Mouse (Mus musculus): ENCODE measurements at regions not wholly inside any gene's neighbourhood (a gene's known extent, or its start where the extent isn't known, plus 50 kb on each side); places are given as distances from the start of the nearest gene placed in this dataset.

GRCm38 (mm10) chr3:130887540-130888312, 157.5 kb upstream of the Rpl34 start:
- DNase-seq (ENCODE audit: low read depth, low spot score), result peak; percentile 88

DNA sequence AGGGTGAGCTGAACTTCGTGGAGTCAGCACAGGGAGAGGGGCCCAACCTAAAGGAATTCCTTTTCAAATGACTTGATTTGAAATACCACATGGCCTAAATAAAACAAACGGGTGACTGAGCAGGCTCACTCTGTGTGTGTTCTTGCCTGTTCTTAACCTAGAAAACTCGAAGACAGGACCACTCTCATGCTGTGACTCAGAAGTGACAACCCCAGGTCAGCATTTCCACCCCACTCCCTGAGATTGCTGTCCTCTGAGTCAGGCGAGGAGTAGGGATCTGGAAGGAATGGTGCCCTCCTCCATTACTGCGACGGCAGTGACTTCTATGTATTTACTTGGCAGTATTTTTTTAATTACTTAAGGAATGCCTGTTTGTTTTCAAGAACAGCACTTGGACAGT, 155.8 kb upstream of the Rpl34 start:
- no peak for DNase-seq (ENCODE audit: low read depth, low spot score)

DNA sequence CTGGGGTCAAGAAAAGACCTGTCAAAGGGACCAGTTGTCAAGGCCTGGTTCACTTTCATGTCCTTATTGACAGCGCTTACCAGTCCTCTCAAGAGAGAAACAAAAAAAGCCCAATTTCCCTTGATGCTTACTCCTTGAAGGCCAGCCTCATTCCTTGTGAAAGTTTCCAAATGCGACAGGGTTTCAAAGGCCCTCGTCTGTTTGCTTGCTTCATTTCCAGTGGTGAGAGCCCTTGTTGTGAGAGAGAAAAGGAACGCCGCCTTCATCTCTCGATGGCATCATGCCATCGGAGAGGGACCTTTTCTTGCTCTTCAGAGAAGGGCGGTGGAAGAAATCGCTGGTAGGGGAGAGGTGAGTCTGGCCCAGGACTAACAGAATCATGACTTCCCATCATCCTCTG, 154.2 kb upstream of the Rpl34 start:
- DNase-seq (ENCODE audit: low read depth, low spot score), result no peak

DNA sequence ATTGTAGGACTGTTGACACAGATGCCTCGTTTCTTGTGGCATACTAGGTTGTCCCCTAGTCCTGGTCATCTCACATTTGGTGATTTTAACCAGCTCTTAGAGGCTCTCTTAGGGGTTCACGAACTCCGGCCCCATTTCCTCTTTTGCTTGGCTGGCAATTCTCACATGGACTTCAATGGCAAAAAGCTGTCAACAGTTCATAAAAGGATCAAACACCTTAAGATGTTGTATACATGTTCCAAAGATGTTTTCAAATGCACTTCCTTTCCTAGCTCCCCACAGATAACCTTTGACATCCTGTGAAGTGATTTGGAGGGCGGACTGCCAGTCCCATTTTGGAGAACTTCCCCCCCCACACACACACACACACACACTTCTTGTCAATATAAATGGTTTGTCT, 153.7 kb upstream of the Rpl34 start:
- DNase-seq (ENCODE audit: low read depth, low spot score), result no peak

GRCm38 (mm10) chr3:130883319-130883718, 153.1 kb upstream of the Rpl34 start:
- DNase-seq (ENCODE audit: low read depth, low spot score), result no peak

DNA sequence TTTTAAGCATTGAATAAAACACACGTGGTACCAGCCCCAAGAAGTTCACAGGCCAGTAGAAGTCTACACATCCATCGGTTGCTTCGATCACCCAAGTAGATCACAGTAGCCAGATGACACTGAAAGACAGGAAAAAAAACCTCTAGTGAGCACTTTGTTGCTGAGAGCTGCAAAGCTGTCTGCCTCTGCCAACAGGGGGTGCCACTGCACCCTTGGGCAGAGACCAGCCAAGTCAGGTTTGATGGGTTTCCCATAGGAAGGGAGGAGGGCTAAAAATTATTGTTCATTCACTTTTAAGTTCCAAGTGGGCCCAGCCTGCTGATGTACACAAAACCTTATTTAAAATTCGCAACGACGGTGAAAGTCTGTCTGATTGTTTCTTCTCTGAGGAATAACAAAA, 150.3 kb upstream of the Rpl34 start:
- no peak for DNase-seq (ENCODE audit: low read depth, low spot score)

- DNase-seq (ENCODE audit: low read depth, low spot score), result no peak
Measured at GRCm38 (mm10) chr3:130879463-130879862, 149.3 kb upstream of the Rpl34 start.

GRCm38 (mm10) chr3:130878834-130879233, 148.6 kb upstream of the Rpl34 start:
- DNase-seq (ENCODE audit: low read depth, low spot score), result no peak

DNA sequence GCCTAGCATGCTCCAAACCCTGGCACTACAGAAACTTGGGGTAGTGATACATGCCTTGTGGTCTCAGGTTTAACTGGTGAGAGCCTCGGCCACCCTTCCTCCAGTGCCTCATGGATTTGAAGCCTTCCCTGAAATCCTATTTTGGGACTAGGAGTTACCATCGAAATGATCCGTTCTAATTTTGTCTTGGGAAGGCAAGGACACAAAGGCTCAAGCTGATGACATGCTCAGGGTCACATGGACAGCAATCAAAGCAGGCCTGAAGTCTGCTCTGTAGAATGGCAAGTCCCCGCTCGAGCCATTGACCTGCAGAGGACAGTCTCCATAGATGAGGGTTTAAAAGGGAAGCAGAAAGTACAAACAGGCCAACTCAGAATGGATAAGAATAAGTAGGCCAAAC, 147.8 kb upstream of the Rpl34 start:
- no peak for DNase-seq (ENCODE audit: low read depth, low spot score)

DNA sequence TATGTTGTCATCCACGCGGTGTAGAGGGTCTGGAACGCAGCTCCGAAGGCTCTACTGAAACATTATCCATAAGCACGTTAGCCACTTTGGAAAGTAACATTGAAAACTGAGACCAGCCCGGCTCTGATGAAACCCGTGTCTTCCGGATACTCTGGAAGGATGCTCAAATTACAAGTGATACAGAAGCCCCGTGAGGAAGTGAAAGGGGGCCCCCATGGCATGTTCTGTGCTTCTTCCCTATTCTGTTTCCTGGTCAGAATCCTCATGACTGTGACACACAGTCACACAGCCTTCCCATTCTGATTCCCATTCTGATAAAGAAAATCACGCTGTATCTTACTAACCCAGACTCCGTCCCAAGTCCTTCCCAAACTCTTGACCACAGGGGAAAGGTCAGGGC, 143.5 kb upstream of the Rpl34 start:
- DNase-seq (ENCODE audit: low read depth, low spot score), result no peak

- DNase-seq (ENCODE audit: low read depth, low spot score), result no peak
Measured at GRCm38 (mm10) chr3:130866952-130867632, 136.9 kb upstream of the Rpl34 start.

- DNase-seq (ENCODE audit: low read depth, low spot score), result no peak
Measured at GRCm38 (mm10) chr3:130864783-130865182, 134.6 kb upstream of the Rpl34 start.

GRCm38 (mm10) chr3:130863376-130863775, 133.2 kb upstream of the Rpl34 start:
- DNase-seq (ENCODE audit: low read depth, low spot score), result no peak

- no peak for DNase-seq (ENCODE audit: low read depth, low spot score)
Measured at GRCm38 (mm10) chr3:130860315-130860714, 130.1 kb upstream of the Rpl34 start.

GRCm38 (mm10) chr3:130853866-130854265, 123.7 kb upstream of the Rpl34 start:
- no peak for DNase-seq (ENCODE audit: low read depth, low spot score)

DNA sequence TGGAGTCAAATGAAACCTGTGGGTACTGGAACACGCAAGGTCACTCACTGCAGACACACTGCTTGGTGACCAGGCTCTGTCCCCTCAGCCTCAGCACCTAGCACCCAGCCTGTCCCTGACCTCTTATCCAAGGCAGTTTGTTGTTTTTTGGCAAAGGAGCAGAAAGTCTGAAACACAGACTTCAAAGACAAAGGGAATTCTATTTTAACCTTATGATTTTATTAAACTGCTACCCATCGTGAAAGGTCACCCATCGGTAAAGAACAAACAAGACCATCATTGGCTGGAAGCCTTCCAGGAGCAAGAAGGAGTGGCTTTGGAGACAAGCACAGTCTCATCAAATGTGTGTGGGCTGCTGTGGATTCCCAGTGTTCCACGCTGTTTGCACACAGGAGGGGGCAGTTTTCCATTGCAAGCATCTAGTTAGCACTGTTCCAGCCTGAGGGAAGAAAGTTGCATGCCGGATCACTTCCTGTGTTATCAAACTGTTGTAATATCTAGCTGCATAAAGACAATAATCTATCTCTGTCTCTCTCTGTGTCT, 120.6 kb upstream of the Rpl34 start:
- DNase-seq (ENCODE audit: low read depth, low spot score), result no peak

DNA sequence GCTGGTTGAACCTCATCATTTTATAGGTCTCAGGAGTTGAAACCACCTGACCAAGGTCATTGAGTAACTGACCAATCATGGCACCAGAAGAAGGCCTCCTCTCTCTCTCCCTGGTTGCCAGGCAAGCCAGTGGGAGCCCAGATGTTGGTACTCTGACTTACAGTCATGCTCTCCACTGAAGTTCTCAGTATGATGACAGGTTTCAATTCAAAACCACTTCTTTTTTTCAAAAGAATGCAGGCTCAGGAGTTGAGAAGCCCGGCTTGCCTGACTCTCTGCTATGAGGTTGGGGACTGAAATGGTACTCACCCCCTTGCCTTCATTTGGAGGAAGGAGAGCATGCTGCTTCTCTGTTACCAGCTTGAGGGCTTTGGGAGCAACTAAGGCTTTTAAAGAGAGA, 111.6 kb upstream of the Rpl34 start:
- DNase-seq (ENCODE audit: low read depth, low spot score), result no peak

DNA sequence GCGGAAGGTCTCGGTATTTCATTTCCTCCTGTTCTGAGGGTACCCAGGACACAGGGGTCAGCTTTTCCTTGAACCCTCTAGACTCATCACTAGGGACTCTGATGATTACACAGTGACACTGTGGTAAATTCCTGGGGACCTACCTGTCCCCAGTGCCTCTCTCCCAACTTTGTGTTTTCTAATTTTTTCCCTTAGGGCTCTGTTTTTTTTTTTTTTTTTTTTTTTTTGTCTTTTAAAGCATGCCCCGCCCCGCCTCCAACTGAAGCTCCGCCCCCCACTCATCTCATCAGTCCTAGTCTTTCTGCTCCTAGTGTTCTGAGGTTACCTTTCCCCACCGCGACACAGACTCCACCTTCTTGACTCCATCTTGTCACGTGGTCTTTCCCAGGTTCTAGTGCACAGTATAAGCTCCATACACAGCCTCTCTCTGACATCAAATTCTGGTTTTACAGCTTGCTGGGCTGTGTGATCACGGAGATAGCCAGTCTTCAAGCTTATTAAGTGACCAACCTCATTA, 109.8 kb upstream of the Rpl34 start:
- peak; percentile 51 for DNase-seq (ENCODE audit: low read depth, low spot score)

- DNase-seq (ENCODE audit: low read depth, low spot score), result no peak
Measured at GRCm38 (mm10) chr3:130838626-130839422, 108.6 kb upstream of the Rpl34 start.

DNA sequence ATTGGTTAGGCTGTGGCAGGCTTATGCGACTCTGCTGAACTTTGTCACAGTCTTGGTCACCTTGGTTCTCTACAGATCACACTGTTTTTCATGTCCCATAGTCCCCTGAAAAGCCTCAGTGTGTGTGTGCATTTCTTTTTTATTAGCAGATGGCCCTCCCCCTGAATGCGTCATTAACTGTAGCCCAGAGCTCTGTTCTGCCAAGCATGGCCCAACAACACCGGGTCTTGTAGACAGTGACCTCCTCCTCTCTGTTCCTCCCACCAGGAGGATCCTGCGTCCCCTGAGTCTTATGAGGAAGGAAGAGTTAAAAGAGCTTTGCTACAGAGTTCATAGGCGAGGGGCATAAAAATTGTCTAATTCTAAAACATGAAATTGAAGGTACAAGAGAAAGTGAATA, 103.5 kb upstream of the Rpl34 start:
- no peak for DNase-seq (ENCODE audit: low read depth, low spot score)

- DNase-seq (ENCODE audit: low read depth, low spot score), result no peak
Measured at GRCm38 (mm10) chr3:130833082-130833481, 102.9 kb upstream of the Rpl34 start.

DNA sequence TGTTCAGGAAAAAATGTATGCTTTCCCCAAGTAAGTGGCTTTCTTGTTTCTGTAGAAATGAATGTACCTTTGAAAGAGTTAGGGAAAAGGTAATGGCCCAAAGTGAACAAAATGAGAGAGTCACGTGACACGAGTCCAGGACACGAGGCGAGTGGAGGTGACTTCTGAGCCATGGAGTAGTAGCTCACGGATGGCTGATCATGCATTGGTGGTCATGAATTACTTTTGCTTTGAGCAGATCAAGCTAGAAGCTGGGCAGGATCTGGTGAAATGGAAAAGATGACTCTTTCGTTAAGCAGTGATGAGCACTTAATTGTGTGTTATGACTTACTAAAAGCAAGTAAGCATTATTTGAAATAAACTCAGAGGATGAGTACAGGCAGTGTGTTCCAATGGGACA, 101.6 kb upstream of the Rpl34 start:
- DNase-seq (ENCODE audit: low read depth, low spot score), result no peak
